Mouse (Mus musculus) lung, embryonic 16.5 days (tissue): ENCODE measurements around the gene Kif27. TPM values are rescaled to one million over a fixed set of nuclear protein-coding genes. Genes with fewer than 3 reads are reported as not detected.

Experiments used
- microRNA counts: library from miRNA; unstranded; fragments of <30 nt; microRNA quantifications from one replicate; lab custom pipeline; 2016
- microRNA-seq: library from miRNA; unstranded; fragments of <30 nt; microRNA quantifications from one replicate; pipeline ENCODE4, GENCODE M21; 2016
- polyA plus RNA-seq: library from polyadenylated mRNA; unstranded; fragments of >200 nt; fragmentation: Nextera tagmentation; extraction: Ambion mirVana; gene quantifications from 2 replicates; pipeline ENCODE4 v1.2.1, GENCODE M21; 2015

The Kif27 gene
- polyA plus RNA-seq, 1 experiment from 2014 or later = 1.4 TPM

MicroRNAs within 50 kb of the gene (microRNA counts, 519-probe panel; counts per million panel counts)
- 2,747 counts per million, percentile 50 among the panel's probes with 10 or more counts for microRNA mmu-miR-7a (lab: Ali Mortazavi, UCI)

Small RNAs within 50 kb of the gene (microRNA-seq; reads per million reads assigned to microRNA genes)
- gene Mir6369 (not detected), gene Mir7-1 (80.8 reads per million, percentile 49 among the genes with 10 or more reads in this experiment)

Other genes with a start within 250 kb of the Kif27 start
- gene Klhl3, start 245.5 kb downstream of the Kif27 start, polyA plus RNA-seq = 4.4 and 4.6 TPM in 2 replicates
- gene Hnrnpa0, start 230.6 kb downstream of the Kif27 start, polyA plus RNA-seq = 28.8 and 32.9 TPM in 2 replicates
- gene Idnk, start 201.5 kb downstream of the Kif27 start, polyA plus RNA-seq = 37.2 and 41.8 TPM in 2 replicates
- gene Ubqln1, start 143.5 kb downstream of the Kif27 start, polyA plus RNA-seq = 81.0 and 87.8 TPM in 2 replicates
- 16.5 and 19.8 TPM in 2 replicates for gene Gkap1, start 83.4 kb downstream of the Kif27 start, polyA plus RNA-seq
- gene 2210016F16Rik, start 26.1 kb upstream of the Kif27 start, polyA plus RNA-seq = 31.2 and 32.3 TPM in 2 replicates
- 27.0 and 28.6 TPM in 2 replicates for gene Rmi1, start 43.1 kb upstream of the Kif27 start, polyA plus RNA-seq
- 1,519 and 1,646 TPM in 2 replicates for gene Hnrnpk, start 44.2 kb upstream of the Kif27 start, polyA plus RNA-seq